Mouse (Mus musculus): ENCODE data around the gene Tnik.

The Tnik gene

DNA sequence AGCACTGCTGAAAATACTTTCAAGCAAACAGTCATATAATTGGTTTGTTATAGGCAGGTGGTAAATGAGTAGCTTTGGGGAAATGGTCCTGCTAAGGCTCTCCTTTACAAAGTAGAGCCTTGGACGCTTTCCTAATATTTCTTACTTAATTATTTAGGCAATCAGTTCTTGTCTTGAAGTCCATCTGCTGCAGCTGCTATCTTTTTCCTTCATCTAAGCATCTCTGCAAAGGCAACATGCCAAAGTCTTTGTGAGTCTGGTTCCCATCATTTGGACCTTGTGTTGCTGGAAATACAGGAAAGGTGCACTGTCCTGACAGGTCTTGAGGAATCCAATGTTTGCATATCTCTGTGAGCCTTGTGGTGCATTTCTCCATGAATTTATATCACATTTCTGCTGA, 82.9 kb downstream of the Tnik start:
- ATAC-seq (ENCODE audit: low TSS enrichment), result no peak

DNA sequence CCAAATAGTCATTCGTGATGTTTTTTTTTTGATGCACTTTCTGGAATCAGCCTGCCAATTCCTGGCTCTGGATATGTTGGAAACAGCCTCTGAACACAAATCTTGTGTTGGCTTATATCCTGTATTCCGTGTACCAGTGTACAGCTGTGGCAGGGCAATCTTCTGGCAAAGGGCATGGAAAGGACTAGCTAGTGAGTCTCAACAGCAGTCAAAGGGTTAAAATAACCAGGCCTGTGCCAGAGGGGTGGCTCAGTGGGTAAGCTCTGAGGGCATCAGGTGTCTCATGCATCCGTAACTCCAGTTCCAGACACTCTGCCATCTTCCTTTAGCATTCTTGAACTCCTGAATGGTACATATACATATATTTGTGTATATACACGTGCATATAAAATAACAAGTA, 83.5 kb downstream of the Tnik start:
- ATAC-seq (ENCODE audit: low TSS enrichment), result no peak

DNA sequence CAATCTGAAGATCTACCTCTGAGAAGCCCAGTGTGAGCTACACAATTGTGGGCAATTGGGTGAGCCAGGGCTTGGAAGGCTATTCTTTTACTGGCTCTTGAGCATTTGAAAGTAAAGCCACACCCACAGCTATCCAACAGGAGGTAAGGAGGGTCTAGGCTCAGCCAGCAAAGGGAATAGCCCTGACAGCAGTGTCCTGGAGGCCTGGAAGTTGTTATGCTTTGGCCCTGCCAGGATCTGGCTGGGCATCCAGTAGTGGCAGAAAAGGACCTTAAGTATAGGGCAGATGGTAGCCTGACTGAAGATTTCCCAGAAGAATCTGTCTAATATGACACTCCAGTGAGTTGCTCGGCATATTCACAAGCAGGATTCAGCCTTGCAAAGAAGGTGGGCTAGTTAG, 85.7 kb downstream of the Tnik start:
- no peak for ATAC-seq (ENCODE audit: low TSS enrichment)

DNA sequence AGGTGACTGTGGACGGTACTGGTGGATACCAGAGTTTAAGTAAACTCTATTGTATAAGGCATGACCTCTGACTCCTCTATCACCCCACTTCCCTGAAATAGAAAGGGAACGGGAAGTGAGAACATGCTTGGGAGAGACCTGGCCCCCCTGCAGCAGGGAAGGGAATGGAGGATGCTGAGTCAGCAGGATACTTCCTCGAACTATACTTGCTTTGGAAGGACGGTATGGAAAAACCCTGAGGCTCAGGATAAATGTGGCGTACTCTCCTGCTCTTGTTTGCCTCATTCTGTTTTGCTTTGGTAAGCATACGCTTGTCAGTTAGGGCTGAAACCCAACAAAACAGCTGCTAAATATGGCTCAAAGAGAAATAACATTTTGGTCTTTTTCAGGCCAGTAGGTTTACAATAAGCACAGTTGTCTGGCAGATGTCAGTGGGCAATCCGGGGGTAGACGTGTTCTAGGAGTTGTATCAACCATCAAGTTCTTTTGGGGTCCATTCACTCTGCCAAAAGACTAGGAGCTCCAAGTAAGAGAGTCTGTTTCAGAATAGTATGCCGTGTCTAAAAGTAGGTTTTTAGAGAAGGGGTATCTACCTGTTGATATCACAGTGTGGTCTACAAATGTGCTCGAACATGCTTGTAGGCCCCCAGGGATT, 87.3 kb downstream of the Tnik start:
- peak; percentile 20; the same call in 1 of the 2 replicates for ATAC-seq (ENCODE audit: low TSS enrichment)

DNA sequence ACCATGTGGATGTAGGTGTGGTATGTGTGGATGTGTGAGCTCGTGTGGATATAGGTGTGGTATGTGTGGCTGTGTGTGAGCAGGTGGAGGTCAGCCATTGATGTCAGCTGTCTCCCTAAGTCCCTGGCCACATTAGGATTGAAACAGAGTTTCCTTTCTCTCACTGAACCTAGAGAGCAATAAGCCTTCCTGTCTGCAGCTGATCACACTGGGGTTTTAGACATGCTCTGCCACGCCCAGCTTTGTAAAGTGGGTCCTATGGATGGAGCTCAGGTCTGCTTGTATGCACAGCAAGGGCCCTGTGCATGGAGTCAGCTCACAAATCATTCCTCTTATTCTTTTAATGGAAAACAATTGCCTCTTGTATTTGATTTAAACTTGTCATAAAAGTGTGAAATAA, 95.4 kb downstream of the Tnik start:
- no peak for ATAC-seq (ENCODE audit: low TSS enrichment)

- ATAC-seq (ENCODE audit: low TSS enrichment), result no peak
These were observed 96.1 kb downstream of the Tnik start for GRCm38 (mm10) chr3:28359138-28359537.

DNA sequence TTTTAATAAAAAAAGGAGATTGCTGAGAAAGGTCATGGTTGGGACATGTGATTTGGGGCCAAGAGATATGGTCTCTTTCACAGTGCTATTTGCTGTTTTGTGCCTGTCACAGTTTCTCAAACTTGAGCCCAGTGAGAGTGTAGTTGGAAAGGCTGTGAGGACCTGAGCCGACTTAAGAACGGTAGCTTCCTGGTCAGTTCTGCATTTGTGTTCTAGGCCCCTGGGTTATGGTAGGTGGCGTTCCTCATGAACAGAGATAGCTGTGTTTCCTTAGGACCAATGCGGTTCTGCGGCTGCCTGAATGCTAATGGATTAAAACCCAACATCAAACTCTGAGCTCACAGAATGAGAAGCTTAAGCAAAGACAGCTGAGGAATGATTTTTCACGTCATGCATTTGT, 98.0 kb downstream of the Tnik start:
- no peak for ATAC-seq (ENCODE audit: low TSS enrichment)

DNA sequence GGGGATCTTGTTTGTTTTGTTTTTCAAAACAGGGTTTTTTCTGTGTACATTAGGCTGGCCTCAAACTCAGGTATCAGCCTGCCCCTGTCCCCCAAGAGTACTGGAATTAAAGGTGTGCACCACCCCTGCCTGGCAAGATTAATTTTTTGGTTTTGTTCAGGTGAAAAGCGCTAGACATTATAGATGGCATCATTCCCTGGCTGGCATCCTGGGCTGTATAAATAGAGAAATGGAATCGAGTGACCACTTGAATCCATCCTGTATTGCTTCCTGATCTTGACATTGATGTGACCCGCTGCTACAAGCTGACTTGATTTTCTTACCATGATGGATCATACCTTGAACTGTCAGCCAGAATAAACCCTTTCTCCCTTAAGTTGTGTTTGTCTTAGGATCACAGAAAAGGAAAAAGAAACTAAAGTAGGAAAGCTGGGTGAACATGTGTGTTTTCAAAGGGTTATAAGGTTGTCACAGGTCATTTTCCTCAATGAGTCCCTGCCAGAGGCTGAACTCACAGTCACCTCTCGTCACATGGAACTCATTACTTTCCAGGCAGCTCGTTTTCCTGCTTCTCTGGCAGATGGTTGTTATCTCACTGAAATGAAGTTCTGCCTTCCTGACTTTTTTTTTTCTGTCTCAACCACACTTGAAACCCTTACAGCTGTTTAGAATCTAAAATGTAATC, 100.6 kb downstream of the Tnik start:
- no peak for ATAC-seq (ENCODE audit: low TSS enrichment)

DNA sequence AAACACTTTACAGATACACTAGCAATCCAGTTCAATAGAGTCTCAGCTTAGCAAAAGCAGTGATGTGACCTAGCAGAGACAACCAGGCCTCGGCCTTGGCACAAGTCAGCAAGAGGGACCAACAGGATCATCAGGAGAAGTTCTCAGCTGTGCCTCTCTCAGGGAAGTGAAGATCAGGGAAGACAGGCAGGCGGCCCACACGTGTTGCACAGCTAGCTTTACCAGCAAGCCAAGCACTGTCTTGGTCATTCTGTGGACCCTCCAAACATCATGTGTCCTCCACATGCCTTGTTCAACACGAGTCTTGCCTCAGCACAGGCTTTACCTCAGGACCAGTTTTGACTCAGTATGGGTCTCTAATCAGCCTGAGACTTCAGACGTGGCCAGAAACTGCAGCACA, 105.7 kb downstream of the Tnik start:
- no peak for ATAC-seq (ENCODE audit: low TSS enrichment)

DNA sequence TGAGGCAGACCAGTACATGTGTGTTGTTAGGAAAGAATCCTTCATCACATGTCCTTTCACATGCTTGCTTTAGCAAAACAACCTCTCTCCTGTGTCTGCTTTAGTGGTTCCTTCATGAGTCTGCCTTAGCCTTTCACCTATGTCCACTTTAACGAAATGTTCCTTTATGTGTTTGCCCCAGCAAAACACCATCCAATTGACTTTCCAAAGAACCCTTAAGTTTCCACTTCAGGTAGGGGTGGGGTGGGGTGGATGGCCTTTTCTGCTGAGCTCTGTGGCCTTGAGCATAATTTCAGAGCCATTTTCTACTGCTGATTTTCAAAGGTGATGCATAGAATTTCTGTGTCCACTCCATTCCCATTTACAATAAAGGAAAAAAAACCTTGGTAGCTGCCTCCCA, 106.3 kb downstream of the Tnik start:
- ATAC-seq (ENCODE audit: low TSS enrichment), result no peak

- peak; percentile 70 for ATAC-seq (ENCODE audit: low TSS enrichment)
These were observed 106.7 kb downstream of the Tnik start for GRCm38 (mm10) chr3:28369698-28370097.

- no peak for ATAC-seq (ENCODE audit: low TSS enrichment)
These were observed 108.6 kb downstream of the Tnik start for GRCm38 (mm10) chr3:28371583-28371982.

DNA sequence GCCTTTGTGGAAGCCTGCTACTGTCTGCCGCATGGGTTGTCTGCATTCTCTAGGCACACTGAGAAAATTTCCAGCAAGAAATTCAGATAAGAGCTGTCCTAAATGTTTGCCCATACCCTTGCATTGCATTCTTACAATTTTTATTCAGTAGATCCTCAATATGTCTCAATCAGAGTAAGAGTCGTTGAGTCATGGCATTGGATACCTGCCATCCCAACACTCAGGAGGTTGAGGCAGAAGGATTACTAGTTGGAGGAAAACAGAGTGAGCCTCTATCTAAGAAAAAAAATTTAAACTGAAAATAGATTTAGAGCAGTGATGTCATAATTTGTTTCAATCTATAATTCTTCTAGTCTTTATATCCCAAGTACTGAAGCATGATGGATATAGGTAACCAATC, 109.4 kb downstream of the Tnik start:
- ATAC-seq (ENCODE audit: low TSS enrichment), result peak; percentile 8; the same call in 1 of the 2 replicates

DNA sequence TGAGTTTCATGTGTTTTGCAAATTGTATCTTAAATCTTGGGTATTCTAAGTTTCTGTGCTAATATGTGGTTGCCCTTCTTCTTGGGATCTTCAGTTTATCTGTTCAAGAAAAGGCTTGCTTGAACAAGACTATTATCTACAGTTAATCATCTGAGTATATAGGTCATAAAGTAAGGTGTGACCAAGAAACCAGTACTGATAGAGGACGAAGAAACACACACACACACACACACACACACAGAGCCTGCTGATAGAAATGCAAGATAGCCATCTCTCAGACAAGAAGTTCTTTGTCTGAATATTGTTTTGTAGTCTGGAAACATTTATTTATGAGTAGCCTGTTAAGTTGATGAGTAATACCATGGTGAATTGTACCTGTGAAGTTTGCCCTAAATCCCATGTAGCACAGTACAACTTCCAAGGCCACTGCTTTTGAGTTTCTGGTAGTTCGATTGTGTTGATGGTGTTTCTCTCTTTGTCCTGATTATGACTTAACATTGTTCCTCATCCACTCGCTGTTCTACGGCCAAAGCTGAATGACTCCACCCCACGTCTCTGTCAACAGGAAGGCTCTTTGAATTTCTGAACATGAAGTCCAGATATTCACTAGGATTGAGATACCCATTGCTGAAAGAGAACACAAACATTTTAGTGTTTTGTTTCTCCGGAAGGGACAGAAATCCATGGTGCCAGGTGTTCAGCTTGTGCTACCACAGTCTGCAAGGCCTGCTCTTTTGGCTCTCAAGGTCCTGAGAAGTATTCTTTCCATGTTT, 111.9 kb downstream of the Tnik start:
- ATAC-seq (ENCODE audit: low TSS enrichment), result no peak

DNA sequence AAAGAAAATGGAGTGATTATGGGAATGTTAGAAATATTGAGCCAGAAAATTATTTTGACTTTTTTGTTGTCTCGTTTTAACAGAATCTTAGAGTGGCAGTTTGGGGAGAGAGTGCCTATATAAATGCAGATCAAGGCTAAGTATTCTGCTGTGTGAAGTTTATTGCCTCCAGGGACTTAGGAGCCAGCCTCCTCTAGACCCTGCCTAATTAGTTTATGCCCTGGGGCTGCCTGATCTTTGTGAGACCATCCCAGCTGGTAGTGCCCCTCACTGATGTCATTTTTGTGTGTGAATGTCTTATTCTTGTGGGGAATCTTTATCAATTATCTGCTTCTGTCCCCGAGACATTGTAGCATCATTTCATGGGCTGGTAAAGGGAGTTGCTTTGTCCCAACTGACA, 117.2 kb downstream of the Tnik start:
- ATAC-seq (ENCODE audit: low TSS enrichment), result no peak

DNA sequence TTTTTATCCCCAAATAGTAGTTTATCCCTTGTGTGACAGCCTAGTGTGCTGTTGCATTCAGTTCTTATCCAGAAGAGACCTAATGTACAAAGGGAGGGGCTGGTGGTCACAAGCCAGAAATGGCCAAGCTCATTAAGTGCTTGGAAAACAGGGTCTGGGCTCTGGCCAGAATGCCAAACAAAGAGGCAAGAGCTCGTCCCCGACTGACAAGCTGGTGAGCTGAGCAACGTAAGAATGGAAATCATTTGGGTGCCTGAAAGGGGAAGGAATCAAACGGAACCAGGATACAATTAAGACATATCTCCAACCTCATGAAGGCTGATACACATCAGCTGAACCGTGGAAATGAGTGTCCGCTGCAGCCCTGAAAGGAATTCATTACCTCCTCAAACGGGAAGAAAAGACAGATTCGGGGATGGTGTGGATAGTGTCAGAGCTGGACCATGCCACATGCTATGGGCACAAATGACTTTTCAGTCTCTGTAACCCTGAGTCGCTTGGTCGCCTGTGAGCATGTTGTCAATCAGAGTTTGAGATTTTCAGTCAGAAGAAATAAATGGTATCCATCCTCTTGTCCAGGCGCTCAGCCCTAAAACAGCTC, 120.6 kb downstream of the Tnik start:
- no peak for ATAC-seq (ENCODE audit: low TSS enrichment)

- no peak for ATAC-seq (ENCODE audit: low TSS enrichment)
These were observed 122.4 kb downstream of the Tnik start for GRCm38 (mm10) chr3:28385199-28385975.

GRCm38 (mm10) chr3:28388540-28388939, 125.5 kb downstream of the Tnik start:
- no peak for ATAC-seq (ENCODE audit: low TSS enrichment)

- no peak for ATAC-seq (ENCODE audit: low TSS enrichment)
These were observed 127.2 kb downstream of the Tnik start for GRCm38 (mm10) chr3:28390183-28390582.

- no peak for ATAC-seq (ENCODE audit: low TSS enrichment)
These were observed 129.5 kb downstream of the Tnik start for GRCm38 (mm10) chr3:28392542-28392941.

- ATAC-seq (ENCODE audit: low TSS enrichment), result no peak
These were observed 135.8 kb downstream of the Tnik start for GRCm38 (mm10) chr3:28398781-28399180.

All from frontal cortex, adult (tissue).